ENCODE assay signal across 1 mouse cellular context in the genomic region with DNA sequence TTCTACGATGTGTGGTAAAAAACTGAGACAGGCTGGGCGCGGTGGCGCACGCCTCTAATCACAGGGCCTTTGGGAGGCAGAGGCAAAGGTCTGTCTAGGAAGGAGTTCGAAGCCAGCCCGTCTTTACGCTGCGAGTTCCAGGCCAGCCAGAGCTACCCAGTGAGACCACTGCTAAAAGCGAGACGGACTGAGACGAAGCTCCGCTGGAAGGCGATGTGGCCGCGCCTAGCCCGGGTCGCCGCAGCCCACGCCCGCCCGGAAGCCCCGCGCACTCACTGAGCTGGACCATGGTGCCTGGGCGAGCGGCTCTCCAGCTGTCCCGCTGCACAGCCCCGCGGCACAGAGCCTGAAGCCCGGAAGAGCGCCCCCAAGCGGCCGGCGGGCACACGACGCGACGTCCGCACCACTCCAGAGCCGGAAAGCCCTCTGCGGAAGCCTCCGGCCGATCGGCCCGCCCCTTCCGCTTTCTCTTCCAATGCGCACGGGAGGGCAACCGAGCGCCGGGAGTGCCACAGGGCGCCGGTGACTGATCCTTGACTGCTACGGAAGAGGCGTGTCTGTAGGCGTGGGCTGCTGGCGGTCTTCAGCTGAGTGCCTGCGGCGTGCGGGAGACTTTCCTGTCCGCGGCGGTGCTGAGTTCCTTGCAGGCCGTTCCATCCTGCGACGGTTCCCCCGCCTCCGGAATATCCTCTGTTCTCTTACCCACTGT.
A peak's percentile ranks its signal among the peaks of the same experiment; 100 is the strongest.
TF ChIP-seq lines count a peak whose summit lies in the region.

A gene (minus strand): TSS at position 430 of the 709 bp plus-strand sequence.

TF ChIP-seq in MEL, 35 proteins besides CTCF, POLR2A, EP300 and RAD21 (continued from another document):
- TF ChIP-seq BHLHE40 (IDR thresholded peaks at IDR 0.05; ENCODE audit: borderline replicate concordance, low read depth, low read length) (no peak), NELFE (IDR thresholded peaks at IDR 0.05; ENCODE audit: low read depth, low read length) (peak; percentile 86), RCOR1 (IDR thresholded peaks at IDR 0.05; ENCODE audit: low read depth, low read length) (peak; percentile 31; the same call in 1 of the 2 replicates), TBP (IDR thresholded peaks at IDR 0.05; ENCODE audit: low read depth, low read length) (peak; percentile 73), ZNF384 (IDR thresholded peaks at IDR 0.05; ENCODE audit: low read depth, low read length) (no peak), GATA1 (IDR thresholded peaks at IDR 0.05; ENCODE audit: low read depth, low read length) (no peak), GABPA (IDR thresholded peaks at IDR 0.05; ENCODE audit: low read depth, low read length) (no peak), MYC (IDR thresholded peaks at IDR 0.05; ENCODE audit: low read depth, low read length) (no peak; the same call in 1 of the 2 replicates), USF1 (IDR thresholded peaks at IDR 0.05; ENCODE audit: low read depth, low read length) (0 out of 2 replicates have a peak, but pooled peaks have one; percentile 6), HCFC1 (IDR thresholded peaks at IDR 0.05; ENCODE audit: low read depth, low read length) (peak; percentile 85), POLR2AphosphoS2 (IDR thresholded peaks at IDR 0.05; ENCODE audit: low read length) (peak; percentile 83), ETS1 (IDR thresholded peaks at IDR 0.05; ENCODE audit: low read depth, low read length) (0 out of 2 replicates have a peak, but pooled peaks have one; percentile 9), E2F4 (IDR thresholded peaks at IDR 0.05; ENCODE audit: borderline replicate concordance, low read depth, low read length) (no peak), MAX (IDR thresholded peaks at IDR 0.05; ENCODE audit: low read length) (peak; percentile 68), CHD2 (IDR thresholded peaks at IDR 0.05; ENCODE audit: low read length) (no peak)
